Mouse (Mus musculus): ENCODE results near the gene Ttc3. TPM values are rescaled to one million over a fixed set of nuclear protein-coding genes. Genes with fewer than 3 reads are reported as not detected.
"Not testable (repeated sequence)": the region's sequence is repeated elsewhere in the genome, so short reads cannot be mapped to it uniquely, and the experiment has no call there.

Ttc3 gene
- 10 to 100 TPM; 46.6 to 55.2 TPM for total RNA-seq (2021)
- long read RNA-seq, experiment 1, partial matches to known transcripts = 1 of 4 reads
- long read RNA-seq, experiment 1, other reads (novel, unspliced or antisense) = 3 of 4 reads
- long read RNA-seq, experiment 2, partial matches to known transcripts = 3 of 9 reads
- long read RNA-seq, experiment 2, other reads (novel, unspliced or antisense) = 5 of 9 reads

GRCm38 (mm10) chr16:94370173-94370914, at the start of gene Ttc3:
Gene Ttc3 (plus strand): TSS chr16:94370618.
- peak; percentile 87 to 90 for DNase-seq

GRCm38 (mm10) chr16:94323681-94324080, 46.7 kb upstream of the Ttc3 start:
- DNase-seq = no peak
- intact Hi-C loops (cut with DNase I) = no loop called here

More at GRCm38 (mm10) chr16:94370173-94370914, at the start of gene Ttc3:
- intact Hi-C loops (cut with DNase I) = no loop called here

DNA sequence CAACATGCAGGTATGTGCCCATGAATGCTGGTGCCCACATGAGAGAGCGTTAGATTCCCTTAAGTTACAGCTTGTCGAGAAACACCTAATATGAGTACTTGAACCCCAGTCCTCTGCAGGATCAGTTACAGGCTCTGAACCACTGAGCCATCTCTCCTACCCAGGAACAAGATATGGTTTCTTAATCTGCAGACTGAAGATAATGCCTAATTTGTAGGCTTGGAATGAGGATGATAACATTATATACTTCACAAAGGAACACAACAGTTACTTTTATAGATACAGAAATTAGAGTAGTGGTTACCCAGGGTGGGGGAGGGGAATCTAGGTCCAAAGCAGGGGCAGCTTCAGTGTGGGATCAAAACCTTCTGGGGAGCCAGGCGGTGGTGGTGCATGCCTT, 44.4 kb upstream of the Ttc3 start:
- no peak for DNase-seq
- intact Hi-C loops (cut with DNase I) = no loop called here

DNA sequence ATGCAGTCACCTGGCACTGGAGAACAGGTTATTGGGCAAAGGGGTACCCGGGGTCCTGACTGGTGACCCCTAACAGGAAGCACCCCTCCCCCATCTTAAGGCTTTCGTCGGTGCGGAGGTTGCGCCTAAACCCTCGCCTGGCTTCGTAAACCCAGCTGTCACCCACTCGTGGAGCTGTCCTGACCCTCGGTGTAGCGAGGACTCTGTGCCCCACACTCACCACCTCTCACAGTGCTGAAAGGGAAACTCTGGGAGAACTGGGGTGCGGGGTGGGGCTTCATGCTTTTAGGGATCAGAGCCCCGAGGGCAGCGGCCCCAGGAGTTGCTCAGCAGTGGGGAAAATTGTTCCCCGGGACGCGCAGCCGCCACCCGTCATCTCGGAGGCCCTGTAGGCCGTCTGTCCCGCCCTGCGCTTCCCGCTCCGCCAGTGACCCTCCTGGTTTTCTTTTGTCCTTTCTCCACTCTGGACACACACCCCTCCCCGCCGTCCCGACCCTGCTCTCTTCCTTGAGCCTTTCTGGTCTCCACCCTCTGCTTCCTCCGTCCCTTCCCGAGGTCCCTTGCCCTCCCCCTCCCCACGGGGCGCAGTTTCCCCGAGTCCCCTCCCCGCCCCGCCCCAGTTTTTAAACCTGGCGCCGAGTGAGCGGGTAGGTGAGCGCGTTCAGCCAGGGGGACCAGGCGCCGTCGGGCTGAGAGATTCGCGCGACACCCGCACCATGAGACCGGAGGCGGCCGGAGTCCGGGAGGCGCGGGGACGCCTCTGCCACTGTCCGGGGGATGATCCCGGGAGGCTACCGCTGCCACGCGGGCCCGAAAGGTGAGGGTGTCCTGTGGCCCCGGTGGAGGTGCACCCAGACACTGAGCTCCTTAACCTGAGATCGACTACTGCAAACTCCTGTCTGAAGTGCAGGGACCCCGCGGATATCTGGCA, 42.4 kb upstream of the Ttc3 start, which contains the start of gene Ripply3:
TSS of gene Ripply3 (plus strand) at position 640 of the 931 bp plus-strand sequence.
- peak; percentile 22 to 45 for DNase-seq
- intact Hi-C loops (cut with DNase I) = no loop called here

DNA sequence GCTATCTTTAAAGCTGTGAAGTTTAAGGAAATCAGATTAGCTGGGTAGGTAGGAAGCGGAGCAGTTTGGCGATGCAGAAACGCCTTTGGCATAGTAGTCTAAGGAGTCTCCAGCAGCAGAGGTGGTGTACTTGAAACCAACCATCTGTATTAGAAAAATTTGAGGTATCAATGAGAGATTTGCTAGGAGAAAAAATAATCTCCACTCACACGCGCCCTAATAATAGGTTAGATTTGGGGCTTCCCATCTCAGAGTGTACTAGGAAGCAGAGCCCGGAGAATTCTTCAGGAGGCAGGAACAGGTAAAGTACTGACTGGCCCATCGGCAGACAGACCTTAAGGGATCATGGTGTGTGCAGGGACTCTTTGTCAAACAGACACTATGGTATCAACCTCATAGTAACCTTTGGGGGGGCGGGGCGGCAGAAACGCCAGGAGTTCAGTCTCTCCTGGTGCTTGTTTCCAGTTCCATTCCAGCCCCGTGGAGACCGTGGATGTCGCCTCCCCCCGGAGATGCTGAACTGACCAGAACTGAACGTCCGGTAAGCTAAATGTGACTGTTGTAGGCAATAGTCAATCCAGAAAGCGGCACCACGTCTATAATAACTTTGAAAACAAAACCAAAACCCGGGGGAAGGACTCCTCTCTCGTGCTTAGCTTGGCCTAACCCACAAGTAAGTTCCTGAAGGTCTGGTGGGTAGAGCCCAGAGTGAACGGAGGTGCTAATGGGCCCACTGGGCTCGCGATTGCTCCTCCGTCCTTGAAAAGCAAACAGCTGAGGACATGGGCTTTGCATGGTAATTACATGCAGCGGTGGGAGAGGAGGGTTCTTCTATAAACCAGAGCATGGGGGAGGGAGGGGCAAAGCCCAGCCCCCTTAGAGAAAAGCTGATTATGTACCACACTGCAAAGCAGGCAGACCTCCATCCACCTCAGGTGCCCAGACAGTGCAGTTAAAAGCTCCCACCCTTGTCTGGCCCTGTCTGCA, 41.2 kb upstream of the Ttc3 start:
- intact Hi-C loops (cut with DNase I) = no loop called here
- no peak for DNase-seq

DNA sequence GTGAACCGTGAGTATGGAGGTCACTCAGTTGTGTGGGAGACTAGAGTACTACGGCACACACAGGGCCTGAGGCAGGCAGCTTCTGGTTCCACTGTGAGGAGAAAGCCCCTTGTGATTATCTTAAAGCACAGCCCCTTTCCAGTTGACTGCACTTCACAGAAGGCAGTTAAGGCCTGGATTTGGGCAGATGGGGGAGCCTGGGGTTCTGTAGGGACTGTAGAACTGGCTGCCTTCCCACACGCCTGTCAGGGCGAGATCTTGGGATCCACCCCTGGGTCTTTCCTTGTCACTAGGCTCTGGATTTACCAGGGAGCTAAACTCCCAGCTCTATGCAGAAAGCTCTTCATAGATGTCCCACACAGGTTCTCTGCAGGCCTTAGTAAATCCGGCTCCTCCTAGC, 40.0 kb upstream of the Ttc3 start:
- no peak for DNase-seq
- intact Hi-C loops (cut with DNase I) = loop anchor here (5.0 kb wide), 1 partner anchor 63 kb away; no protein-coding TSS in a partner anchor

GRCm38 (mm10) chr16:94331233-94331885, 39.1 kb upstream of the Ttc3 start:
- intact Hi-C loops (cut with DNase I) = loop anchor here (5.0 kb wide), 1 partner anchor 64 kb away; no protein-coding TSS in a partner anchor
- no peak for DNase-seq

- intact Hi-C loops (cut with DNase I) = loop anchor here (5.0 kb wide), 1 partner anchor 65 kb away; no protein-coding TSS in a partner anchor
- peak; percentile 47 to 53 for DNase-seq
Observed at GRCm38 (mm10) chr16:94331886-94332252, 38.5 kb upstream of the Ttc3 start.

GRCm38 (mm10) chr16:94335656-94336055, 34.8 kb upstream of the Ttc3 start:
- intact Hi-C loops (cut with DNase I) = no loop called here
- no peak for DNase-seq

DNA sequence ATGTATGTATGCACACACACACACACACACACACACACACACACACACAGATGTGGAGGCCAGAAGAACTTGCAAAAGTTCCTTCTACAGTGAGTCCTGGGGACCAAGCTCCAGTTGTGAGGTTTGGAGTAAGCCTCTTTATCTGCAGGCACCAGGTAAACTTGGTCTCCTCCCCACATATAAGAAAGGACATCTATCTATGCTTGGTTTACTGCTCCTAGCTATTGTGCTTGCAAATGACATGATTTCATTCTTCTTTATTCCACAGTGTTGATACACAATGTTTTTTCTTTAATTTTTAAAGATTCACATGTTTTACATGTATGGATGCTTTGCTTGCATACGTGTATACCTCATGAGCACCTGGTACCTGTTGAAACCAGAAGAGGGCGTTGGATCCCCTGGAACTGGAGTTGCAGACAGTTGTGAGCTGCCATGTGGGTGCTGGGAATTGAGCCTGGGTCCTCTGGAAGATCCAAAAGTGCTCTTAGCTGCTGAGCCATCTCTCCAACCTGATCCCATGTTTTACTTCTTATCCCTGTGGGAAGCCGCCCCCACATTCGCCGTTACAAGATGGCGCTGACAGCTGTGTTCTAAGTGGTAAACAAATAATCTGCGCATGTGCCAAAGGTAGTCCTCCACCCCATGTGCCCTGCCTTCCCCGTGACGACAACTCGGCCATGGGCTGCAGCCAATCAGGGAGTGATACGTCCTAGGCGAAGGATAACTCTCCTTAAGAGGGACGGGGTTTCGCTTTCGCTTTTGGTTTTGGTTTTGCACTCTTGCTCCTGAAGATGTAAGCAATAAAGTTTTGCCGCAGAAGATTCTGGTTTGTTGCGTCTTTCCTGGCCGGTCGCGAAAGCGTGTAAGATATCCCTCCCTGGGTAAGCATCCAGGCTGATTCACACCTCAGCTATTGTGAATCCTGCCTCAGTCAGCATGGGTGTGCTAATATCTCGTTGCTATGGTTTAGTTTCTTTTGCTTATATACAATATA, 31.0 kb upstream of the Ttc3 start:
- intact Hi-C loops (cut with DNase I); DNase-seq: not testable (repeated sequence)

- no peak for DNase-seq
- intact Hi-C loops (cut with DNase I) = no loop called here
Observed at GRCm38 (mm10) chr16:94345733-94346132, 24.7 kb upstream of the Ttc3 start.

DNA sequence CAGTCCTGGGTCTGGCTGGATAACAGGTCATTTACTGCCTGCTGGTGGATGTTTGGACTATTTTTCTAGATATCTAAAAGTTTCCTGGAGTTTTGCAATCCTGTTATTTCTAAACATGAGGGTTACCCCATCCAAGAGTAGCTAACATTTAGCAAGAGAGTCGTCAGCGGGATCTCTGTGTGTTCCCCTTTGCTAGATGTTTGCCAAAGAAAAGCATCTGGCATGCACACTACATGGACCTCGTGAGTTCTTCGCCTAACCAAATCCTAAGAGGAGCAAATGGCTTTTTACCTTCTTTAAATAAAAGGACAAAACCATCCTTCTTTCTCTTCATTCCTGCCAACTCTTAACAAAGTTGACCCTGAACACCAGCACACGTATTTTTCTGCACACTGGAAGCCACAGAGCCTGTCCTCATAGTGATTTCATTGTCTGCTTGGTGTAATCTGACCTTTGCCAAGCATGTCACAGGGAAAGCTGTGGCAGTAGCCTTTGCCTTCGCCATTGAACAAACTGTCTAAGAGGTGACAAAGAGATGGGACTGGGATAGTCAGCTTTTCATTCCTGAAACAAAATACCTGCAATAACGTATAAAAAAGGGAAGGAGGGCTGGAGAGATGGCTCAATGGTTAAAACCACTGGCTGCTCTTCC, 23.2 kb upstream of the Ttc3 start:
- intact Hi-C loops (cut with DNase I) = no loop called here
- no peak for DNase-seq

DNA sequence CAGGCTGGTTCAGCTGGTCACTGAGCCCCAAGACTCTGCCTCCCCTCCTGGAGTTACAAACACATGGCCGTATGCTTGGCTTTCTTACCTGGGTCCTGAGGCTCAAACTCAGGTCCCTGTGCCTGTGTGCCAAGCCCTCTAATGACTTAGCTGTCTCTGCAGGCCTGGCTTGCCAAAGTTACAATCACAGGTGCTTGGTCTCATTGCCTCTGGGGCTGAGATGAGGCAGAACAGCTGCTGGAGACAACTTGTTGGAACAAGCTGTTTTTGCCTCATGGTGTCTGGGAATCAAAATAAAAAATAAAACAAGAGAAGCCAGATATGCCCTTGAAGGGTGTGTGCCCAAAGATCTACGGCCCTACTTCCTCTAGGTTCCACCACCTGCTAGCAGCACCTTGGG, 21.6 kb upstream of the Ttc3 start:
- no peak for DNase-seq
- intact Hi-C loops (cut with DNase I) = no loop called here

DNA sequence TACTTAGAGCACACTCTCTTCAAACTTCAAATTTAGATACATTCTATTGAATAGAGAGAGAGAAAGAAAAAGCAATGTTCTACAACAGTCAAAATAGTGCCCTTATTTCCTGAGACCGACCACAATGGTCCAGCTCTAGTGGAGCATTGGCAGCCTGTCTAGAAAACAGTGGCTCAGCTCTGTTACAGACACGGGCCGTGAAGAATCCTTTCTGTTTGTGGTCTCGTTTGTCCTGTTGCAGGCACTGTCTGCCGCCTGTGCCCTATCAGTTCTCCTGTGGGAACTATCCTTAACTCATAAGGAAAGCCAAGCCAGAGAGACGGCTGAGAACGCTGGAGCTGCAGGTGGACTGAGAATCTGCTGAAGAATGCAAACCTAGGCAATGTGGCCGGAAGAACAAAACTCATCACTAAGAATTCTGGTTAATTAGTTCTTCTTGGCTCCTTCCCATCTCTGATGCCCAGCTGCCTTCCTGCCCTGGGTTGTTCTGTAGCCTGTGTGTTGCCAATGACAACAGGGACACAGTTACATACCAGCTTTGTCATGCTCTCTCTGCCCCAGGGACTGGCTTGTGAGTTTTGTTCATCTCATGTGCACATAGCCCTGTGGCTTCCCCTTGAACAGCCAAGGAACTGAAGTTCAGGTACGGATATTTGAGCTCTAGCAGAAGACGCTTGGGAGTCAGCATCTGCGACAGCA, 20.7 kb upstream of the Ttc3 start:
- DNase-seq = no peak
- intact Hi-C loops (cut with DNase I) = no loop called here

DNA sequence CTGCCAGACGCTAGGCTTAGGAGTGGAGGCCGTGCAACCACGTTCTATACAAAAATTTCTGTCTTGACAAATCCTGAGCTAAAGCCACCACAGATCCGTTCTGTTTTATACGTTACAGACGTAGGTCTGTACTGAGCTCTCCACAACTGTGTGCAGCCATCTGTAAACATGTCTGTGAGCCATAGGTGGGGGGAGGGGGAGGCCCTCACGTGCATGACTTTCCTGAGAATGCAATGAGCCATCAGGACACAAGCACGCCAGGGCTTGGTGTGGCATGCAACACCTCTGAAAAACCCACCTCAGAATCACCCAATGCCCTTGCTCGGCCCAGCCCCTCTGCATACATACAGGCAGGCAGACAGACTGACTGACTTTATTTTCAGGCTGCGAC, 20.1 kb upstream of the Ttc3 start:
- DNase-seq = no peak
- intact Hi-C loops (cut with DNase I) = no loop called here

- DNase-seq = no peak
- intact Hi-C loops (cut with DNase I) = no loop called here
Observed at GRCm38 (mm10) chr16:94354450-94354849, 16.0 kb upstream of the Ttc3 start.

DNA sequence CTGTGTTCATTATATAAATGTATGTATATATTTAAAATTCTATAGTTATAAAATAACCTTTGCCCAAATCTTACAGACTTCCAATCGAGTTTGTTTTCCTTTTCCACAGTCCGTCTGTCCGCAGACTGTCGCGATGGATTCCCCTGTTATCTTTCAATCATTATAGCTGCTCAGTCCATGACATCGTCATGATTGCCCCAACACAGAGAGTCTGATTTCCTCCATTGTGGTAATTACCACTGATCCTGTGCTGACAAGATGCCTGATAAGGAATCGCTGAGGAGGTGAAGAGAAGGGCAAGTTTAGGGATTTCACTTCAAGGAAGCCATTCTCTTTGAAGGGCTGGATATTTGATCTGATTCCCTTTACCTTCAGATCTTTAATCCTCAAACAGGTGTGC, 14.4 kb upstream of the Ttc3 start:
- no peak for DNase-seq
- intact Hi-C loops (cut with DNase I) = no loop called here

Measured in gastrocnemius, postnatal 36 days (tissue).